Mouse (Mus musculus): ENCODE results near the gene Gsta1.
"Not testable (repeated sequence)": the region's sequence is repeated elsewhere in the genome, so short reads cannot be mapped to it uniquely, and the experiment has no call there.

Gene Gsta1

GRCm38 (mm10) chr9:78230461-78230860, at the start of gene Gsta1:
Gene Gsta1 (plus strand): TSS chr9:78230656.
- DNase-seq (ENCODE audit: low spot score), result not testable (repeated sequence)

DNA sequence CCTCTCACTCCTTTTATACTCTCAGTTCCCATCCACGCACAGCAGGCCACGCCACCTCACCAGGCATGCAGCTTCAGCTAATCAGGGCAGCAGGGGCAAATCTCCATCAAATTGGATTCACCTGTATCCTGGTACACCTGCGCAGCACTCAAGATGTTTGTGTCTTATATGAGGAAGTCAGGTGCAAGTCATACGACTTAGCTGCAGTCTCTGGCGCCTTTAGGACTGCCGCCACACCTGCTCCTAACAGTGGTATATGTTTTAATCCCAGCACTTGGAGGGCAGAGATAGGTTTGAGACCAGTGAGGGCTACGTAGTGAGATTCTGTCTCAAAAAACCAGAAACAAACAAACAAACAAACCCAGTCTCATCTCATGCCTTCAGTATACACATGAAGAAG, 48.0 kb upstream of the Gsta1 start, which contains the start of gene Gsta4:
Gsta4 (plus strand) TSS at position 301 of the 400 bp plus-strand sequence.
- not testable (repeated sequence) for DNase-seq (ENCODE audit: low spot score)

DNA sequence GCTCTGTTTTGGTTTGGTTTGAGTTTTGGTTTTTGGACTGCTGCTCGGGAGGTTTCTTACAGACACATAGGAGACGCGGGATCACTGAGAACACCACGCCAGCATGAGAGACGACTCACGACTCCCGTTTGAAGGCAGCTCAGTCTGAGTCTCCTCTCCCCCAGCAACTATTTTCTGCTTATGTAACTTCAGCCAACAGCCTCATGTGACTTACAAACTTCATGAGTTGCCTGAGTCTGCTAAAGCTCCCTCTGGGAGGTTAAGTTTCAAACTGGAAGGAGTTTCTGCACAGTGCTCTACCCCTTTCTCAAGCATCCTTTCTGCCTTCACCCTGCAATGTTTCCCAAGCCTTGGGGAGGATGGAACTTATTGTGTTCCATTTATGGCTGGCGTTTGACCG, 44.8 kb upstream of the Gsta1 start:
- no peak for DNase-seq (ENCODE audit: low spot score)

DNA sequence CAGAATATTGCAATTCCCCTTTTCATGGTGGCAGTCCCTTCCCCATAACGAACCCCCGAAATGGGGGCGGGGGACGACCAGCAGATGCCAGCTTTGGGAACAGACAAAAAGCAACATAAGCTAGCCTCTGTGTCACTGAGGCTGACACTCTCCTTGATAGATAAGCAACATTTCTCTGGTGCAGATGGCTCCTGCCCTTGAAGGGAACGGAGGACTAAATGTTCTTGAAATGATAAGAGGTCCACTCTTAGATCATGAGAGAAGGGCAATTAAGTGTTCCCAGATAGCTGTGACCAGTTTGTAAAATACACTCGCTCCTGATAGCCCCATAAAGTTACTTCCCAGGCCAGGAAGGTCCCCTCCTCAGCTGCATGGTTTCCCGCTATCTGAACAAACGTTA, 41.5 kb upstream of the Gsta1 start:
- no peak for DNase-seq (ENCODE audit: low spot score)

GRCm38 (mm10) chr9:78190651-78191634, 39.5 kb upstream of the Gsta1 start:
- no peak for DNase-seq (ENCODE audit: low spot score)

DNA sequence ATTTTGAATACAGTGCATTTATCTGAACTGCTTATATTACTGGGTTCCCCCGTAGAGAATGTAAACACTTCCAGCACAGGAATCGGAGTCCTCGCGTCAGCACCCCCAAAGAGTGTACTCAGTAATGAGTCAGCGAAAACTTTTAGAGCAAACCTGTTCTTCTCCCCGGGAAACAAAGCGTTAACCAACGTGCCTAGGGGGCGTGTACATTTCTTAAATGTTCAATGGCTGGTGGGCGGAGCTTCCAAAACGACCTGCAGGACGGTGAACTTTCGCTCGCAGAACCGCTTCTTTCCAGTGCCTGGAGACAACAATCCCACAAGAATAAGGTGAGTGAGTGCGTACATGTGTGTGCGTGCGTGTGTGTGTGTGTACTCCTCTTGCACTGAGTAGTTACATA, 38.7 kb upstream of the Gsta1 start:
- no peak for DNase-seq (ENCODE audit: low spot score)

DNA sequence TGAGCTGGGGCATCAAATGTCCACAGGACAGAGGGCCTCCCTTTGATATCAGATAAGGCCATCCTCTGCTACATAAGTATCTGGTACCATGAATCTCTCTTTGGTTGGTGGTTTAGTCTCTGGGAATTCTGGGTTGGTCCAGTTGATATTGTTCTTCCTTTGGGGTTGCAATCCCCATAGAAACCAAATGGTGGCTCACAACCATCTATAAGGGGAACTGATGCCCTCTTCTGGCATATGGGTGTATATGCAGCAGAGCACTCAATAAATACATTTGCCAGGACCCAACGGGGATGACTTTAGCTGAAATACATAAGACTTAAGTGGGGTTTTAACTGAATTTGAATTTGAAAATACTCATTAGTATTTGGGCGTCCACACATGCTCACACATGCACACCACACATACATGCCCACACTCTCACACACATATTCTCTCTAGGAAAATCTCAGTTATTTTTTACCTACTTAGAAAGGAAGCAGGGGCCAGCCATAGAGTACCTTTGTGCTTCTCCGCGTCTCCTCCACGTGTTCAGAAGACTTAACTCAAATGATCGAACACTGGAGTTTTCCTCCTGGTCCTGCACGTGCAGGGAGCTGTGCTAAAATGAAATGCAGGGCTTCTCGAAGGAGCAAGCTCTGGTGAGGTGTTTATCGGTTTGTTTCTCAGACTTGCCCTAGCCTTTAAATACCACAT, 36.4 kb upstream of the Gsta1 start:
- no peak for DNase-seq (ENCODE audit: low spot score)

DNA sequence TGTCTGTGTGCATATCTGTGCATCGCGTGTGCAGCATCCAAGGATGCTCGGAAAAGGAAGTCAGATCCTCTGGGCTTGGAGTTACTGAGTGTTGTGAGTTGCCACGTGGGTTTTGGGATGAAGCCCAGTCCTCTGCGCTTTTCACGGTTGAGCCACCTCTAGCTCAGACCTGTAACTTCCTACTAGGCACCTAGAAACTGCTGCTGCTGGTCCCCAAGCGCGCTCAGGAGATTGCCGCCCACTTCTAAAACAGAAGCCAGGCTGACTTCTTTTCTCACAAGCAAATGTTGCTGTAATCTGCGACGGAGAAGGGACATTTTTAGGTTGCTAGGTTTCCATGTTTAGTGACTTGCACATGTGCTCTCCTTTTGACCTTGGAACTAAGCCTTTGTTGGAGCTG, 35.4 kb upstream of the Gsta1 start:
- DNase-seq (ENCODE audit: low spot score), result no peak

GRCm38 (mm10) chr9:78197801-78198200, 32.7 kb upstream of the Gsta1 start:
- DNase-seq (ENCODE audit: low spot score), result no peak

- DNase-seq (ENCODE audit: low spot score), result no peak
Measured at GRCm38 (mm10) chr9:78204194-78204593, 26.3 kb upstream of the Gsta1 start.

DNA sequence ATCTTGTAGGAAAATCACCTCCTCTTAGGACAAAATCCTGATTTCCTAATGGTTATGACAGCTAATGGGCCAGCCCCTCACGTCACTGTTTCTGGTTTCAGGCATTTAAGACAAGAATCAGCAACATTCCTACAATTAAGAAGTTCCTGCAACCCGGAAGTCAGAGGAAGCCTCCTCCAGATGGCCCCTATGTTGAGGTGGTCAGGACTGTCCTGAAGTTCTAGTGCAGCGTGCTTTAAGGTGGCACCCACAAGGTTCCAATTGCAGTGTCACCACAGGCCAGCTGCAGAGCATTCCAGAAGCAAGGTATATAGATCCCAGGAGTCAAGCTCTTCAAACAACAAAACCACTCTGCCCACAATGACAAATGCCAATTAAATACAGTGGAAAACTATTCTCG, 21.5 kb upstream of the Gsta1 start:
- DNase-seq (ENCODE audit: low spot score), result no peak

- no peak for DNase-seq (ENCODE audit: low spot score)
Measured at GRCm38 (mm10) chr9:78210079-78210478, 20.4 kb upstream of the Gsta1 start.

- no peak for DNase-seq (ENCODE audit: low spot score)
Measured at GRCm38 (mm10) chr9:78210821-78211220, 19.6 kb upstream of the Gsta1 start.

DNA sequence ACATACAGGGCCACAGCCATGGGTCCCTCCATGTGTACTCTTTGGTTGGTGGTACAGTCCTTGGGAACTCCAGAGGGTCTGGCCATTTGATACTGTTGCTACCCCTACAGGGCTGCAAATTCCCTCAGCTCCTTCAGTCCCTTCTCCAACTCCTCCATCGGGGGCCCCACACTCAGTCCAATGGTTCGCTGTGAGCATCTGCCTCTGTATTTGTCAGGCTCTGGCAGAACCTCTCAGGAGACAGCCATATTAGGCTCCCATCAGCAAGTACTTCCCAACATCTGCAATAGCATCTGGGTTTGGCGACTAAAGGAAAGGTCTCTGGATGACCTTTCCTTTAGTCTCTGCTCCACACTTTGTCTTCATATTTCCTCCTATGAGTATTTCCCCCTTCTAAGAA, 18.9 kb upstream of the Gsta1 start:
- no peak for DNase-seq (ENCODE audit: low spot score)

GRCm38 (mm10) chr9:78212341-78213049, 18.0 kb upstream of the Gsta1 start:
- no peak for DNase-seq (ENCODE audit: low spot score)

GRCm38 (mm10) chr9:78217074-78217473, 13.4 kb upstream of the Gsta1 start:
- no peak for DNase-seq (ENCODE audit: low spot score)

GRCm38 (mm10) chr9:78222616-78223015, 7.8 kb upstream of the Gsta1 start:
- DNase-seq (ENCODE audit: low spot score), result no peak

DNA sequence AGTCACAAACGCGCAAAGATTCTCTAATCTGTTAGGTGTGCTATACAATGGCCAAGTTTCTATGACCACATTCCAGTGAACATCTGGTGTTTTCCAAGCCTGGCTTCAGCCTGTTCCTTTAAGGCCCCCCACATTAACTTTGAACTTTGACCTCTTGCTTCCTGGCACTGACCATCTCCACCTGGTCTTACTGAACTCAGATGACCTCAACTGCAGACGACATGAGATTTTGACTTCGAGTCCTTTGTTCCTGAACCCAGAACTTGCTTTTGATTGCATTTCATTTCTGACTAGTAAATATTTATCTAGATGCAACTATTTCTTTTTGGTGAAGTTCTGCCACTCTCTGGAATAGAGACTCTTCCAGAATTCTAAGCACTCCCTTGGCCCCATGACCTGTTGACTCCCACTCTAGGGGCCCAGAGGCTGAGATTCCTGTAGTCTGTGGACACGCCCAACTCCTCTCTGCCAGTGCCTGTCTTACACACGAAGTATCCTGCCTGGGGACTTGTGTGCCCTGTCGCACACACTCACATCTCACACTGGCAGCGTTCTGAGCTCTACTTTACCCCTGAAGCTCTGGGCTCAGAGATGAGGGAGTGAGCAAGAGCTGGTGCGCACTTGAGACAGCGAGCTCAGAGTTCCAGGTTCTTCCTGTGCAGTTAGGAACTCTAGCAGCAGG, 7.1 kb upstream of the Gsta1 start:
- DNase-seq (ENCODE audit: low spot score), result no peak

- DNase-seq (ENCODE audit: low spot score), result no peak
Measured at GRCm38 (mm10) chr9:78224418-78224817, 6.0 kb upstream of the Gsta1 start.

GRCm38 (mm10) chr9:78225304-78225703, 5.2 kb upstream of the Gsta1 start:
- DNase-seq (ENCODE audit: low spot score), result no peak

DNA sequence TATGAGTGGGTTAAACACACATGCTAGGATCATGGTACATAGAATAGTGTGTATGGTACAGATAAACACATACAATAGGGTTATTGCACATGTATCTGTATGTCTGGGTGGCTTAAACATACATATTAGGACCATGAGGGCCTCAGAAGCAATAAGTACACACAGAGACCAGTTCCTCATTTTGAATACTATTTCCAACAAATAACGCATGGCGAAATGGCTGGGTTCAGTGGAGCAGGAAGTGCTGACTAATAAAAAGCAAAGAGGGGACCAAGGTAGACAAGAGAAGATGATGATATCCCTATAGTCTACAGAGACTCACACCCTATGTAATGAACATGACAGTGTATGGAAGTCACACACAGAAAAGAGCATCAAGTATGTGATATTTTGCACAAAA, 2.3 kb upstream of the Gsta1 start:
- no peak for DNase-seq (ENCODE audit: low spot score)

- not testable (repeated sequence) for DNase-seq (ENCODE audit: low spot score)
Measured at GRCm38 (mm10) chr9:78229658-78230057, 798 bp upstream of the Gsta1 start.
